Mouse (Mus musculus) neural tube, embryonic 11.5 days (tissue): ENCODE measurements around the gene Cxcl13. TPM values are rescaled to one million over a fixed set of nuclear protein-coding genes. Genes with fewer than 3 reads are reported as not detected.

ENCODE experiments used
- ATAC-seq: fragments of 200-750 bp; cut with Nextera tagmentation; 2 replicates; pipeline ENCODE4 v1.8.0; 2017; ENCODE audit warnings: moderate number of reproducible peaks, mild to moderate bottlenecking, moderate TSS enrichment, moderate library complexity; ENCODE audit not compliant: insufficient read depth, low FRiP score, low TSS enrichment
- DNase-seq: peaks from one replicate; pipeline ENCODE4 v3.0.0-alpha.2; 2015; ENCODE audit warnings: low spot score
- H3K27ac ChIP-seq: fragments of 300-500 bp; sonication (generic); 2 replicates; pipeline ENCODE4 v1.5.1; 2014; ENCODE audit warnings: low read depth, mild to moderate bottlenecking, low read length
- H3K27me3 ChIP-seq: fragments of 300-500 bp; sonication (generic); 2 replicates; pipeline ENCODE4 v1.6.1; 2014; ENCODE audit warnings: mild to moderate bottlenecking, low read length, mixed read lengths; ENCODE audit not compliant: control insufficient read depth, insufficient read depth
- H3K36me3 ChIP-seq: fragments of 300-500 bp; sonication (generic); 2 replicates; pipeline ENCODE4 v1.6.1; 2014; ENCODE audit warnings: mild to moderate bottlenecking, low read length, moderate library complexity, mixed read lengths; ENCODE audit not compliant: control insufficient read depth, insufficient read depth
- H3K4me1 ChIP-seq: fragments of 300-500 bp; sonication (generic); 2 replicates; pipeline ENCODE4 v1.6.1; 2014; ENCODE audit warnings: low read length, mixed read lengths; ENCODE audit not compliant: control insufficient read depth, insufficient read depth
- H3K4me2 ChIP-seq: fragments of 300-500 bp; sonication (generic); 2 replicates; pipeline ENCODE4 v1.6.1; 2014; ENCODE audit warnings: low read depth, mild to moderate bottlenecking, moderate library complexity
- H3K4me3 ChIP-seq: fragments of 300-500 bp; sonication (generic); 2 replicates; pipeline ENCODE4 v1.5.1; 2014; ENCODE audit warnings: low read depth, low read length
- H3K9ac ChIP-seq: fragments of 300-500 bp; sonication (generic); 2 replicates; pipeline ENCODE4 v1.6.1; 2014; ENCODE audit warnings: mild to moderate bottlenecking, low read length
- H3K9me3 ChIP-seq: fragments of 300-500 bp; sonication (generic); 2 replicates; pipeline ENCODE4 v1.6.1; 2016; ENCODE audit warnings: low read length; ENCODE audit not compliant: control insufficient read depth
- WGBS: fragments of 180-500 bp; shearing (Covaris S2); extraction: QIAGEN DNeasy Blood & Tissue Kit; methylation state at CpG from one replicate; pipeline ENCODE4 v1.1.7; 2014; 5-methylcytosine and 5-hydroxymethylcytosine counted together
- polyA plus RNA-seq: library from polyadenylated mRNA; unstranded; fragments of >200 nt; fragmentation: Nextera tagmentation; extraction: Ambion mirVana; gene quantifications from 2 replicates; pipeline ENCODE4 v1.2.1, GENCODE M21; 2014

Cxcl13 gene
- 0.33 and 0.64 TPM in 2 replicates for polyA plus RNA-seq

DNA sequence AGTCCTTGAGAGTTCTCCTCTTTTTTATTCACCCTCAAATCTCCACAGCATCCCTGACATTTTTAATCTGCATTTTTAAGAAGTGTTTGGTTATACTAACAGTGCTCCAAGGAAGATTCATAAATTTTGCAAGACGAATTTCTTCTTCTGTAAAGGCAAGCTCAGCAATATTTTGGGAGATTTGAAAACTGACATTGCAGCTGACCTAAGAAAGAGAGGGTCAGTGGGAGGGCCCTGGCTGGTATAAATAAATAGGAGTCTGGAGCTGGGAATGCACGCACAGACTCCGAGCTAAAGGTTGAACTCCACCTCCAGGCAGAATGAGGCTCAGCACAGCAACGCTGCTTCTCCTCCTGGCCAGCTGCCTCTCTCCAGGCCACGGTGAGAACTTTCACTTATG, at the start of gene Cxcl13:
Cxcl13 (plus strand) TSS at position 301 of the 400 bp plus-strand sequence.
- no peaks in the 10 kb centered on the region for H3K4me1 ChIP-seq
- no peaks in the 10 kb centered on the region for H3K9me3 ChIP-seq
- ATAC-seq: no peak
- no peak for DNase-seq
- no peaks in the 10 kb centered on the region for H3K27me3 ChIP-seq
- H3K4me3 ChIP-seq: no peak within 1 kb of the TSS
- 64% methylated on average over 5 of the region's 5 CpGs for WGBS
- no peak within 1 kb of the TSS for H3K9ac ChIP-seq
- no peak within 1 kb of the TSS for H3K27ac ChIP-seq
- H3K36me3 ChIP-seq: no peaks in the 10 kb centered on the region
- no peak within 1 kb of the TSS for H3K4me2 ChIP-seq

DNA sequence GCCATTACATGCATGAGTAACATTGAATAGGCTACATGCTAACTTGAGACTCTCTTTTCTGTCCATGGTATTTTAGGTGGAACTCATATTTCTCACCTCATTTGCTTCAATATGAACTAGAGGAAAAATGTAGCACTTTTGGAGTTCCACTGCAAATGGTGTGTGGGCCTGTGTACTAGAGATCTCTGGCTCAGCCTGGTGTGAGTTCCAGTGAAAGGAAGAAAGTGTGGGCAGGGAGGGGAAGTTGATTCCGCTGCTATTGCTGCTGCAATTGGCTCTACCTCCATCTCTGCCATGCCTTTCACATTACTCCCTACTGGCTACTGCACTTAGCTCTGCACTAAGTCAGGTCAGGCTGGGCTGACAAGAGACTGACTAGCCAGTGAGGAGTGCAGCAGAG, 45.7 kb upstream of the Cxcl13 start:
- WGBS: 84% methylated on average over 1 of the region's 1 CpGs

DNA sequence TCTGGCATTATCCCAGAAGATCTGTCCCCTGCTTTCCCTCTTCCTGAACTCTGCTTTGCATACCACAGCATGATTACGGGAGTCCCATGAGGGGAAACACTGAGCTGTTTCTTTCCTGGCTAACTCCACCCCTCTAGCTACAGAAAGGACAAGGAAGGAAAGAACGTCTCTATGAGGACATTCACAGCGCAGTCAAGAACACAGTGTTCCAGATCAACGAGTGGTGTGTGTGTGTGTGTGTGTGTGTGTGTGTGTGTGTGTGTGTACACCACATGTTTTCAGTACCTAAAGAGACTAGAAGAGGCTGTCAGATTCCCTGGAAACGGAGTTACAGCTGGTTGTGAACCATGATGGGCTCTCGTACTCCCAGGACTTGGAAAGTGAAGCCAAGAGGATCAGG, 38.3 kb upstream of the Cxcl13 start:
- H3K27me3 ChIP-seq: no peaks in the 10 kb centered on the region
- DNase-seq (no peak), ATAC-seq (no peak)
- H3K4me2 ChIP-seq: no peak overlapping the region
- no peaks in the 10 kb centered on the region for H3K36me3 ChIP-seq
- H3K9ac ChIP-seq: no peak overlapping the region
- H3K27ac ChIP-seq: no peak overlapping the region
- 84% methylated on average over 6 of the region's 6 CpGs for WGBS
- no peak overlapping the region for H3K4me3 ChIP-seq
- H3K4me1 ChIP-seq: no peaks in the 10 kb centered on the region
- no peaks in the 10 kb centered on the region for H3K9me3 ChIP-seq

More for the DNA sequence above, 45.7 kb upstream of the Cxcl13 start:
- DNase-seq (no peak), ATAC-seq (no peak)
- Histone ChIP-seq H3K4me3 (no peak overlapping the region), H3K27me3 (no peaks in the 10 kb centered on the region), H3K4me2 (no peak overlapping the region), H3K36me3 (no peaks in the 10 kb centered on the region), H3K27ac (no peak overlapping the region), H3K9me3 (no peaks in the 10 kb centered on the region), H3K4me1 (no peaks in the 10 kb centered on the region), H3K9ac (no peak overlapping the region)

DNA sequence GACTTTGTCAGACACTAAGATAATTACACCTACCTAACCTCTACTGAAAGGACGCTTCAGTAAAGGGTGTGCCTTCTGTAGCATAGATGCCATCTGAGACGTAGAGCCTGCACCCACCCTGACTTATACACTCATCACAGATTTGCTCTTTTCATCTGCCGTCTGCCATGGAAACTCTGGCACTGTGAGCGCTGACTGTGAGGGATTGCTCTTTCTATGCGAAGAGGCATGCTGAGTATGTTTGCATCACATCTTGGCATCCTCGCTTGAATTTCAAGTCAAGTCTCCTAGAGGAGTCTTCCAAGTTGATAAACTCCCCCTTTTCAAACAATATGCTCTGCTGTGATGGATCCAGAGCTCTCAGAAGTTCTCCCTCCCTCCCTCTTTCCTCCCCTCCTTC, 32.7 kb upstream of the Cxcl13 start:
- no peak overlapping the region for H3K4me2 ChIP-seq
- no peaks in the 10 kb centered on the region for H3K4me1 ChIP-seq
- ATAC-seq: no peak
- no peaks in the 10 kb centered on the region for H3K27me3 ChIP-seq
- no peaks in the 10 kb centered on the region for H3K9me3 ChIP-seq
- no peak for DNase-seq
- WGBS: 79% methylated on average over 6 of the region's 6 CpGs
- no peak overlapping the region for H3K27ac ChIP-seq
- H3K36me3 ChIP-seq: no peaks in the 10 kb centered on the region
- H3K4me3 ChIP-seq: no peak overlapping the region
- no peak overlapping the region for H3K9ac ChIP-seq

DNA sequence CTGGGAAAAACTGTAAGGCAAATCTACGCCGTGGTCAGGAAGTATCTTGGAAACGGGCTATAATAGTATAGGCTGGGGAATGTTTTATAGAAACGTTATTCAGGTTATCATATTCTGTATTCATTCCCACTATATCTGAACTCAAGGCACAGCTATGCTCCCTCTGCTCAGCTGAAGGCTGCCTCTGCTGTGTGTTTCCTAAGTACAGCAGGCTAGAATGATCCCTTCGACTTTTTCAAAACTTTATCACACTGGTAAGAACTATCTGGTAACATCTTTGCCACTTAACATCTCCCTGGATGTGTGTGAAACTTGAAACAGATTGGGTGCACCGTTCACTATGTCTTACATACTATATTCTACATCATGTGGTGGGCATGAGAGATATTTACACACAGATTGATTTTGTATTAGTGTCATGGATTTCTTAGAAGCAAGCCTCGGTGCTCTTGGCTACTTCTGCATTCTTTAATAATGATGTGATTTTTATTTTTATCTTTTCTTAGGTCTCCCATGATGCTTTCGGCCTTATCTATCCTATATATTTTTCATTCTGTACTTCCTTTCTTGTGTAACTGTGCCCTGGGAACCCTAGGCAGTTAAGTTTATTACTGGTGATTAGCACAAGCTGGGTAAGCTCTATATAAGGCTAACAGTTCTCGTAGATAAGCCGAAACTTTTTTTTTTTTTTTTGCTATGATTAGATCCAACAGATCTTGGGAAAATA, 31.4 kb upstream of the Cxcl13 start:
- no peaks in the 10 kb centered on the region for H3K9me3 ChIP-seq
- ATAC-seq (no peak), DNase-seq (no peak)
- no peak overlapping the region for H3K27ac ChIP-seq
- H3K27me3 ChIP-seq: no peaks in the 10 kb centered on the region
- H3K9ac ChIP-seq: no peak overlapping the region
- no peaks in the 10 kb centered on the region for H3K36me3 ChIP-seq
- no peak overlapping the region for H3K4me2 ChIP-seq
- no peaks in the 10 kb centered on the region for H3K4me1 ChIP-seq
- 90% methylated on average over 10 of the region's 10 CpGs for WGBS
- H3K4me3 ChIP-seq: no peak overlapping the region

DNA sequence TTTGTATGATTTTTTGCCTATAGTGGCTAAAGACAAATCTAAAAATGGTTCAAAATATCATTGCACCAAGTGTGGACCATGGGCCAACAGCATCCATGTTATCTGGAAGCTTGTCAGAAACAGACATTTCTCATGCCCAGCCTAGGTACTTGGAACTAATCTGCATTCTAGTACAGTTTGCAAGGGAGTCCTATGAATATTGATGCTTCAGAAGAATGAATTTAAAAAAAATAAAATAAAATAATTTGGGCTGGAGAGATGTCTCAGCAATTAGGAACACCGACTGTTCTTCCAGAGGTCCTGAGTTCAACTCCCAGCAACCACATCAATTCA, 30.9 kb upstream of the Cxcl13 start:
- no peaks in the 10 kb centered on the region for H3K9me3 ChIP-seq
- H3K27ac ChIP-seq: no peak overlapping the region
- no peak overlapping the region for H3K4me3 ChIP-seq
- H3K9ac ChIP-seq: no peak overlapping the region
- WGBS: 94% methylated on average over 1 of the region's 1 CpGs
- H3K27me3 ChIP-seq: no peaks in the 10 kb centered on the region
- ATAC-seq (no peak), DNase-seq (no peak)
- H3K4me2 ChIP-seq: no peak overlapping the region
- H3K36me3 ChIP-seq: no peaks in the 10 kb centered on the region
- H3K4me1 ChIP-seq: no peaks in the 10 kb centered on the region

DNA sequence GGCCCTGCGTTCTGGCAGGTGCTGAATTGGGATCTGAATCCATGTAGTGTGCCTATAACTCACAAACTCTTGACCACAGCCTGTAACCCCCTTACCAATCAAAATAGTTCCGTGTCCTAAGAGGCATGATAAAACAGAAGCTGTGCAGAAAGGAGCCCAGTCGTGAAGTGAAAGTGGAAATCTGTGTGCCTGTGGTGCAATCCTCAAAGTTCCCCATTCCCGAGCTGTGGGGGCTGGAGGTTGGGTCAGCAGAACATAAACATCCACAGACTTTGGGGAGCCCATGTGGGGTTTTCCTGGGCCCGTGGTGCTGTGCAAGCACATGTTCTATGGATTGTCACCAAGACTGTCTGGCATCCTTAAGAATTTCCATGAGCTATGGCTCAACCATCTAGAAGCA, 21.7 kb upstream of the Cxcl13 start:
- Histone ChIP-seq H3K4me2 (no peak overlapping the region), H3K36me3 (no peaks in the 10 kb centered on the region), H3K9ac (no peak overlapping the region), H3K4me3 (no peak overlapping the region), H3K27me3 (no peaks in the 10 kb centered on the region), H3K4me1 (no peaks in the 10 kb centered on the region), H3K27ac (no peak overlapping the region), H3K9me3 (no peaks in the 10 kb centered on the region)
- WGBS: 81% methylated on average over 5 of the region's 5 CpGs
- ATAC-seq: no peak
- no peak for DNase-seq

DNA sequence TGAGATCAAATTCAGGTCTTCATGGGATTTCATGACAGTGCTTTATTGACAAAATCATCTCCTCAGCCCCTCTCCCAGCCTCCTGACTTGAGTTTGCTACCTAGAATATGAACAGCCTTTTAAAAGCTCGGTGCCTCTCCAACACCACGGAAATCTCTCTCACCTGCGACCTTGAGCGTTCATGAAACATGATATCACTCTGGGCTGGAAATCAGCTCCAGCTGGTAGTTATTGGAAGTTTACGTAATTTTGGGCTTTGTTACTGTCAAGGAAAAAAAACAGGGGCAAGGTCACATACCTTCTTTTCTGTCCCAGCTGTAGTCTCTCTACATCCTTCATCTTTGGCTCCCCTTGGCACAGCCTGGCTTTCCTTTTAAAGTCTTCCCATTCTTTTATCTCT, 20.7 kb upstream of the Cxcl13 start:
- Histone ChIP-seq H3K9ac (no peak overlapping the region), H3K9me3 (no peaks in the 10 kb centered on the region), H3K27me3 (no peaks in the 10 kb centered on the region), H3K4me1 (no peaks in the 10 kb centered on the region), H3K4me3 (no peak overlapping the region), H3K27ac (no peak overlapping the region), H3K36me3 (no peaks in the 10 kb centered on the region), H3K4me2 (no peak overlapping the region)
- no peak for ATAC-seq
- 71% methylated on average over 5 of the region's 5 CpGs for WGBS
- no peak for DNase-seq

DNA sequence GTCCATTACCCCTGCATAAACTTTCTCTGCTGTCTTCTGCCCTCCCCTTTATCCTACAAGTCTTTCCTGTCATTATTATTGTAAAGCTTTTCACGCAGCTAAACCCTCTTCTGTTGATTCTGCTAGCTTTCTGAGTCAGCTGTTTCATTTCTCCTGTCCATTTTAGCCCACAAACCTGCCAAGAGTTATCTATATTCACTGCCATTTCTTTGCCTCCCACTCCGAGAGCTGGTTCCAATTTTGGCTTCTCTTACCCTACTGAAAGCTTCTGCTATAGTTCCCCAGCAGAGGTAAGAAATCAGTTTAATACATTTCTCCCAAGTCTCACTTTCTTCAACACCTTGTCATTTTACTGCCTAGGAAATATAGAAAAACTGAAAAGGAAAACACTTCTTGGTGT, 19.6 kb upstream of the Cxcl13 start:
- Histone ChIP-seq H3K27me3 (no peaks in the 10 kb centered on the region), H3K4me2 (no peak overlapping the region), H3K9me3 (no peaks in the 10 kb centered on the region), H3K36me3 (no peaks in the 10 kb centered on the region), H3K27ac (no peak overlapping the region), H3K9ac (no peak overlapping the region), H3K4me3 (no peak overlapping the region), H3K4me1 (no peaks in the 10 kb centered on the region)
- WGBS: 77% methylated on average over 2 of the region's 2 CpGs
- no peak for ATAC-seq
- DNase-seq: no peak
